Mouse (Mus musculus): ENCODE measurements around the gene H2-M10.5.
"Not testable (repeated sequence)": the region's sequence is repeated elsewhere in the genome, so short reads cannot be mapped to it uniquely, and the experiment has no call there.

H2-M10.5 gene

GRCm38 (mm10) chr17:36772610-36773009 lies at the start of gene H2-M10.5:
Gene H2-M10.5 (plus strand): TSS chr17:36772910.
- not testable (repeated sequence) for DNase-seq (ENCODE audit: low spot score)

DNA sequence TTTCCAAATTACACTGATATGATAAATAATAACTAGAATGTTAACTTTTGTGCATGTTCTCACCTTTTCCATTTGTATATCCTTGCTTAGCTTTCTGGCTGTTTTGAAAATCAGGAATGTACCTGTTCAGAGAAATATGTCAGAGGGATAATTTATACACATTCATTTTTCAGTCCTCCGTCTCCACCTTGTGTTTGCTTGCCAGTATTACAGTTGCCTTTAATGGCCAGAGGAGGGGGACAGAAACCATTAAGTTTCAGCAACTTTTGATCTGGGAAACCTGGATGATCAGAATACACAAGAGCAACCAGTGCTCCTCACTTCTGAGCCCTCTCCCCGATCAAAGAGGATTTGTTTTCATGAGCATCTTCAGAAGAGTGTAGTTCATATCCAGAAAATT lies 46.7 kb upstream of the H2-M10.5 start:
- no peak for DNase-seq (ENCODE audit: low spot score)

- no peak for DNase-seq (ENCODE audit: low spot score)
Observed at GRCm38 (mm10) chr17:36763816-36764215, 8.9 kb upstream of the H2-M10.5 start.

- DNase-seq (ENCODE audit: low spot score), result not testable (repeated sequence)
Observed at GRCm38 (mm10) chr17:36764244-36764643, 8.5 kb upstream of the H2-M10.5 start.

GRCm38 (mm10) chr17:36765403-36765802 lies 7.3 kb upstream of the H2-M10.5 start:
- not testable (repeated sequence) for DNase-seq (ENCODE audit: low spot score)

DNA sequence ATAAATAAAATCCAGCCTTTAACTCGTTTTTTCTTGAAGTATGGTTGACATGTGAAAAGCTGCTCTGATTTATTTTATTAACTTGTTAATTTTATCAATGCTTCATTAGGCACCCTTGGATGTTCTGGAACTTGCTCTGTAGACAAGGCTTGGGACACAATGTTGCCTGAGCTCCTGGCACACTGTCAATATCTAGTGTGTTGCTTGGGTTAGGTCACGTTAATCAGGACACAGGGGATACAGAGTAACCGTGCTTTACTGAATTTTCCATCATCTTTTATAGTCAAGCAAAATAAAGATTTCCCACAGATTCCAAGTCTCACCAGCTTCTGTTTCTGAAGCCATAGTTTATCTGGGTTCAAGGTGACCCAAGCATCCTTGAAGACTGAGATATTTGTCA lies 8.8 kb downstream of the H2-M10.5 start:
- DNase-seq (ENCODE audit: low spot score), result no peak

DNA sequence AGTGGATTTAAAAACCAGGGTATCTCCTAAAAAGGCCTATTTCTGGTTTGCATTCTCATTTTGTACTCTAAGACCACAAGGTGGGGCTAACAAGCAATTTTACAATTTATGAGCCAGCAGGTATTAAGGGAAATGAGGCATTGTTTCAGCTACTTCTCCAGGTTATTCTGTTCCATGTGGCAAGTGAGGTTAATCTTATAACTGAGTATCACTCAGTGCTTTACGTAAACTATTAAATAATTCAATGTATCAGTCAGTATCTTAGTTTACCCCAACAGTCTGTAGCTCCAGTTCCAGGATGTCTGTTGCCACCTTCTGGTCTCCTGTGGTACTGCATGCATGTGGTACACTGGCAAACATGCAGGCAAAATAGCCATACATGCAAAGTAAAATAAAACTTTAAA lies 13.8 kb downstream of the H2-M10.5 start:
- not testable (repeated sequence) for DNase-seq (ENCODE audit: low spot score)

DNA sequence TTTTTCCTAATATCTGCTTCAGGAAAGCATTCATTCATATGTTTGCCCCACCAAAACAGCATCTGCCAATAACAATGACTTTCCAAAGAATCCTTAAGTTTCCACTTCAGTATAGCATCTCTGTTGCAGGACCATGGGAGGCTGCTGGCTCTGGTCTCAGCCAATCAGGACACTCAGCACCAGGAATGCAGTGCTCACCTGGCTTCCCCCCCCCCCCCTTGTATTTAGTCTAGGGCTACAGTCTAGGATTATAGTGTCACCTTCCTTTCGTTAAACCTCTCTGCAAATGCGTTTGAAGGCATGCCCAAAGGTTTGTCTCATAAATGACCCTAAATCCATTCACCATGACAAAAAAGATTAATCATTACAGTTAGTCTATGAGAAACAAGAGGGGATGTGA lies 15.6 kb downstream of the H2-M10.5 start:
- DNase-seq (ENCODE audit: low spot score), result no peak

GRCm38 (mm10) chr17:36788801-36789200 lies 16.1 kb downstream of the H2-M10.5 start:
- peak; percentile 49 for DNase-seq (ENCODE audit: low spot score)

DNA sequence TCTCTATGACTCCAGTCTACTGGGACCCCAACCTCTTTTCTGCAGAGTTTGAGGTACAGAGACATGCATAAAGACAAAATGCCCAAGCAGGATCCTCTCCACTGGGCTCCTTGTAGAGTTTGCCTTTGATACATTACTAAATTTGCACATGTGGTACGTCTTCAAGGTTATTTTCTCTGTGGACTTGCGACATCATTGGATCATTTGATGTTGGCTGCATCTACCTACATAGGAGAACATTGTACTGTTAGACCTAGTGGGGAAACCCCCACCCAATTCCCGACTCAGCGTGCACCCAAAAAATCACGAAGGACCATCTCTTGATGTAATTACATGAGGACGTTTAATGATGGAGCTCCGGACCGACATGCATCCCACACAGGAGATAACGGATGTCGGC lies 26.8 kb downstream of the H2-M10.5 start:
- no peak for DNase-seq (ENCODE audit: low spot score)

- DNase-seq (ENCODE audit: low spot score), result not testable (repeated sequence)
Observed at GRCm38 (mm10) chr17:36799921-36800462, 27.3 kb downstream of the H2-M10.5 start.

DNA sequence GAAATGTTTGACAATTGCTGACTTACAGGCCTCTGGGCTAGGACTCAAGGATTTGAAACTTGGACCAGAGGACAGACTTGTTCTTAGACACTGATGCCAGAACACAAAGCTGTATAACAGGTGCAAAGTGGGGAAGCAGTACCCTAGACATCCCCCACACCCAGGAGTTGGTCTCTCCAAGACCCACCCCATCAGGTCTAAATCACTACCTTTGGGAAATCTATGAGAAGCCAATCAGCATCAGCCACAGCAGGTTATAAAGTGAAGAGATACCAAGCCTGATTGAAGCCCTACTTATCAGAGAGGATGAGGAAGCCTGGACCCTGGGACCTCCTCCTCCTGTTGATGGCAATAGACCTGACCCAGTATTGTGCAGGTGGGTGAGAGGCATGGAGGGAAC lies 39.2 kb downstream of the H2-M10.5 start, which contains the start of gene H2-M10.6:
Gene H2-M10.6 (plus strand): TSS at position 301 of the 400 bp plus-strand sequence.
- DNase-seq (ENCODE audit: low spot score), result no peak

- peak; percentile 50 for DNase-seq (ENCODE audit: low spot score)
Observed at GRCm38 (mm10) chr17:36824005-36824404, 51.3 kb downstream of the H2-M10.5 start.

- no peak for DNase-seq (ENCODE audit: low spot score)
Observed at GRCm38 (mm10) chr17:36825525-36825924, 52.8 kb downstream of the H2-M10.5 start.
